Mouse (Mus musculus) thymus, adult 18-20 months (tissue): Measurements from ENCODE around the gene Ddr1.

Experiments
- DNase-seq, 2 experiments: peaks; one replicate each; pipeline ENCODE4 v3.0.0; 2022; ENCODE audit warnings: mixed read lengths in 2 of 2

The Ddr1 gene

GRCm38 (mm10) chr17:35691811-35692210, 12.6 kb downstream of the Ddr1 start:
- no peak for DNase-seq

GRCm38 (mm10) chr17:35689936-35690645, 14.3 kb downstream of the Ddr1 start:
- DNase-seq = no peak

- peak in 1 of 2 experiments; percentile 15 for DNase-seq
Measured at GRCm38 (mm10) chr17:35688347-35689175, 15.9 kb downstream of the Ddr1 start.

- DNase-seq = no peak
Measured at GRCm38 (mm10) chr17:35685061-35685460, 19.4 kb downstream of the Ddr1 start.

GRCm38 (mm10) chr17:35681986-35682385, 22.4 kb downstream of the Ddr1 start:
- DNase-seq = no peak

- no peak for DNase-seq
Measured at GRCm38 (mm10) chr17:35680591-35680990, 23.8 kb downstream of the Ddr1 start.

GRCm38 (mm10) chr17:35673416-35674035, 30.9 kb downstream of the Ddr1 start, which contains the start of gene Gtf2h4:
Gene Gtf2h4, minus strand, starts transcription at chr17:35673739.
- peak; percentile 81 to 90 for DNase-seq

GRCm38 (mm10) chr17:35672527-35672926, 31.9 kb downstream of the Ddr1 start:
- DNase-seq = no peak

- DNase-seq = peak; percentile 80 to 88
Measured at GRCm38 (mm10) chr17:35671846-35672245, 32.6 kb downstream of the Ddr1 start.

- peak; percentile 41 to 66 for DNase-seq
Measured at GRCm38 (mm10) chr17:35669731-35670130, 34.7 kb downstream of the Ddr1 start.

GRCm38 (mm10) chr17:35667334-35668065, 36.9 kb downstream of the Ddr1 start, which contains the start of gene Vars2:
Gene Vars2, minus strand, starts transcription at chr17:35667592.
- DNase-seq = peak; percentile 93 to 95

GRCm38 (mm10) chr17:35666851-35667256, 37.6 kb downstream of the Ddr1 start:
- no peak for DNase-seq

GRCm38 (mm10) chr17:35665957-35666515, 38.4 kb downstream of the Ddr1 start:
- peak; percentile 33 to 62 for DNase-seq

- DNase-seq = no peak
Measured at GRCm38 (mm10) chr17:35653086-35653485, 51.3 kb downstream of the Ddr1 start.

- no peak for DNase-seq
Measured at GRCm38 (mm10) chr17:35649429-35649828, 55.0 kb downstream of the Ddr1 start.

- no peak for DNase-seq
Measured at GRCm38 (mm10) chr17:35643609-35644236, 60.7 kb downstream of the Ddr1 start, which contains the start of gene Mucl3. Gene Mucl3, minus strand, starts transcription at chr17:35643695.

- no peak for DNase-seq
Measured at GRCm38 (mm10) chr17:35639352-35639751, 65.1 kb downstream of the Ddr1 start.

- DNase-seq = peak; percentile 29 to 61
Measured at GRCm38 (mm10) chr17:35638475-35639190, 65.8 kb downstream of the Ddr1 start.

GRCm38 (mm10) chr17:35636363-35636762, 68.1 kb downstream of the Ddr1 start:
- no peak for DNase-seq

GRCm38 (mm10) chr17:35635699-35636111, 68.7 kb downstream of the Ddr1 start:
- peak in 1 of 2 experiments; percentile 38 for DNase-seq

GRCm38 (mm10) chr17:35635202-35635601, 69.2 kb downstream of the Ddr1 start:
- no peak for DNase-seq
